Mouse (Mus musculus) midbrain, embryonic 10.5 days (tissue): Measurements from ENCODE around the gene Selenom. TPM values are rescaled to one million over a fixed set of nuclear protein-coding genes. Genes with fewer than 3 reads are reported as not detected.

Source experiments
- DNase-seq: peaks from one replicate; pipeline ENCODE4 v3.0.0-alpha.2; 2017; ENCODE audit warnings: low spot score
- H3K27ac ChIP-seq: fragments of 300-500 bp; sonication (generic); replicated peaks from 2 replicates; pipeline ENCODE4 v1.5.1; 2016; ENCODE audit warnings: mild to moderate bottlenecking
- H3K27me3 ChIP-seq: fragments of 300-500 bp; sonication (generic); 2 replicates; pipeline ENCODE4 v1.6.1; 2016; ENCODE audit warnings: low read depth, mild to moderate bottlenecking; ENCODE audit not compliant: poor library complexity, severe bottlenecking
- H3K36me3 ChIP-seq: fragments of 300-500 bp; sonication (generic); 2 replicates; pipeline ENCODE4 v1.6.1; 2016; ENCODE audit warnings: mild to moderate bottlenecking, moderate library complexity
- H3K4me1 ChIP-seq: fragments of 300-500 bp; sonication (generic); 2 replicates; pipeline ENCODE4 v1.6.1; 2016
- H3K4me3 ChIP-seq: fragments of 300-500 bp; sonication (generic); 2 replicates; pipeline ENCODE4 v1.5.1; 2016; ENCODE audit warnings: mild to moderate bottlenecking, moderate library complexity
- H3K9me3 ChIP-seq: fragments of 300-500 bp; sonication (generic); replicated peaks from 2 replicates; pipeline ENCODE4 v1.6.1; 2016; ENCODE audit warnings: mild to moderate bottlenecking
- WGBS: fragments of 180-500 bp; shearing (Covaris S2); methylation state at CpG from one replicate; pipeline ENCODE4 v1.1.7; 2016; 5-methylcytosine and 5-hydroxymethylcytosine counted together
- polyA plus RNA-seq: library from polyadenylated mRNA; unstranded; fragments of >200 nt; fragmentation: Nextera tagmentation; extraction: Ambion mirVana; gene quantifications from 2 replicates; pipeline ENCODE4 v1.2.1, GENCODE M21; 2016

Selenom gene
- polyA plus RNA-seq, 1 experiment from 2014 or later: 43.8 TPM

DNA sequence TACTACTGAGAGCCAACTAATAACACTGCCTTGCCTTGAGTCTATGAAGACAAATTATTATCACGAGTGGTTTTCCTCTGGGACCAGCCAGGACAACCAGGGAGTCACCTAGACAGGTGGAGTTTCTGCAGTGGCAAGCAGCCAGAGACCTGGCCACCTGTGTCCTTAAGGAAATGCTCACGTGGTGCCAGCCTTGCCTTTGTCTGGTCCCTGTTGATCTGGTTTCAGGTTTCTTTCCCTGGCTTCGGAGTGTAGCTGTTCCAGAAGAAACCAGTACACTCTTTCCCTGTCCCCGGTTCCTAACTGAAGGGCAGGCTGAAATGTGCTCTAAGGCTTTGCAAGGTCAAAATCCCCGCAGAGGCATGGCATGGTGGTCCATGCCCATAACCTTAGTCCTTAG, 17.7 kb upstream of the Selenom start:
- Histone ChIP-seq H3K4me3 (no peak overlapping the region), H3K36me3 (no peaks in the 10 kb centered on the region), H3K9me3 (no peaks in the 10 kb centered on the region), H3K4me1 (peaks cover 10% of the 10 kb centered on the region; the same call in 1 of the 2 replicates), H3K27me3 (no peaks in the 10 kb centered on the region), H3K27ac (no peak overlapping the region)
- DNase-seq: no peak
- 64% methylated on average over 5 of the region's 5 CpGs for WGBS

GRCm38 (mm10) chr11:3497296-3497695, 17.2 kb upstream of the Selenom start:
- no peak for DNase-seq
- H3K36me3 ChIP-seq: no peaks in the 10 kb centered on the region
- WGBS: 86% methylated on average over 1 of the region's 1 CpGs

GRCm38 (mm10) chr11:3502057-3502456, 12.4 kb upstream of the Selenom start:
- no peaks in the 10 kb centered on the region for H3K36me3 ChIP-seq
- H3K27me3 ChIP-seq: 0 out of 2 replicates have a peak, but pooled peaks cover 7% of the 10 kb centered on the region
- DNase-seq: no peak
- no peaks in the 10 kb centered on the region for H3K9me3 ChIP-seq
- 78% methylated on average over 17 of the region's 17 CpGs for WGBS
- H3K4me1 ChIP-seq: no peaks in the 10 kb centered on the region
- H3K4me3 ChIP-seq: no peak overlapping the region
- no peak overlapping the region for H3K27ac ChIP-seq

More at GRCm38 (mm10) chr11:3497296-3497695, 17.2 kb upstream of the Selenom start:
- H3K9me3 ChIP-seq: no peaks in the 10 kb centered on the region
- no peak overlapping the region for H3K4me3 ChIP-seq
- H3K27me3 ChIP-seq: 0 out of 2 replicates have a peak, but pooled peaks cover 4% of the 10 kb centered on the region
- peaks cover 5% of the 10 kb centered on the region; the same call in 1 of the 2 replicates for H3K4me1 ChIP-seq
- no peak overlapping the region for H3K27ac ChIP-seq

DNA sequence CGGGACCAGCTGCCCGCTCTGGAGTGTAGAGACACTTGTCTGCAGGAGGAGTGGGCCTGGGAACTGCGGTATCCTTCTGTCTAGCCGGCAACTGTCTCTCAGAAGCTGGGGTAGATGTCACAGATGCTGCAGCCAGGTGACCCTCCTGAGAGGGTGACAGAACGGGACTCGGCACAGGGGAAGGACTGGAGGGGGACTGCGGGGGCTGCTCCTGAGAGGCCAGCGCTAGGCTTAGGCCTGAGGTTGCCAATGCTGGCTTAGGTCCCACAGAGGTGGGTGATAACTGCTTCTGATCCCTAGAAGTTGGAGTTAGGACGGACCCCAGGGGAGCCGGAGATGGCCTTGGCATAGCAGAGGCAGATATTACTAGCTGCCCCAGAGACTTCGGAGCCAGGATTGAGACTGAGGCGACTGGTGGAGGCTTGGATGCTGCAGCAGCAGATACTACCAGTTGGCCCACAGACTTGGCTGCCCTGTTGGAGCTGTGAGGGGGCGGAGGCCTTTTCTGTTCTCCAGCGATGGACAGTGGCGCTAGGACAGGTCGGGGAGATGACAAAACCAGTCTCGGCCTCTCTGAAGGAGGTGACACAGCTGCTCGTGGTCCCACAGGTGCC, 11.9 kb upstream of the Selenom start:
- WGBS: 84% methylated on average over 18 of the region's 18 CpGs
- DNase-seq: no peak
- H3K36me3 ChIP-seq: no peaks in the 10 kb centered on the region
- no peak overlapping the region for H3K27ac ChIP-seq
- no peaks in the 10 kb centered on the region for H3K4me1 ChIP-seq
- H3K4me3 ChIP-seq: no peak overlapping the region
- no peaks in the 10 kb centered on the region for H3K9me3 ChIP-seq
- 0 out of 2 replicates have a peak, but pooled peaks cover 7% of the 10 kb centered on the region for H3K27me3 ChIP-seq

DNA sequence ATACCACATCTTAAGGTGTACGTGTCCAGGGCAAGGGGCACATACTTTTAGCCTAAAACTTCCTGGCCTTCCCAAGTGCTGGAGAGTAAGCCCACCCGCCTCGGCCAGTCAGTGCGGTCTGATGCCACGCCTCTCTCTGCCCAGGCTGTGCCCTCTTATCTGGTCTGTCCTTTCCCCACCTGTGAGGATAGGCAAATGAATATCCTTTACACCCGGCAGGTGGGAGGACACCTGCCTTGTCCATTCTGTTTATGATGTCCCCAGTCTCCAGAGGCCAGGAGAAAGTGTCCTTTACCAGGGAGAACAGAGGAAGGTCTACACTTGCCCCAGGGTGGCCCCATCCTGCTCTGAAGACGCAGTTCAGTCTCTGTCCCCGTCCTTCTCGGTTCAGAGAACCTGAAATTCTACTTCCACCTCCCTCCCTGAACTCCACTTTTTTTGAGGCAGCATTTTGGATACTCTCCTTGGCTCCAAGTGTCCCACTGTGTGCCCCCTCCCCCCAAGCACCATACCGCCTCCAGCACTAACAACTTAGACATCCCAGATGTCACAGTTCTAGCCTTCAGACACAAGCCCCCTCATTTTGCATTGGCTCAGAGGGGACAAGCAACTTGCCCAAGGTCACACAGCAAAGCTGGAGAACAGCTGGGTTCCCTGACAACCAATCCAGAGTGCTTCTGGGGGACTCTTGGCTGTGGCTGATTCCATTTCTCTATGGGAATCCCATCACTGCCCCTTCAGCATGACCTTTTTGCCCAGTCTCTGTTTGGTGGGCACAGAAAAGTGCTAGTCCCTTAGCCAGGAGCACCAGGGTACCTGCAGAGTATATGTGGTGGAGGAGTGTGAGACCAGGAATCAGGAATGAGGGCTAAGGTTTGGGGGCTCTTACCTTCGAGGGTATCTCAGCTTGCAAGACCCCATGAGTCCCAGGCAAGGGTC, 10.5 kb upstream of the Selenom start:
- 71% methylated on average over 11 of the region's 11 CpGs for WGBS

DNA sequence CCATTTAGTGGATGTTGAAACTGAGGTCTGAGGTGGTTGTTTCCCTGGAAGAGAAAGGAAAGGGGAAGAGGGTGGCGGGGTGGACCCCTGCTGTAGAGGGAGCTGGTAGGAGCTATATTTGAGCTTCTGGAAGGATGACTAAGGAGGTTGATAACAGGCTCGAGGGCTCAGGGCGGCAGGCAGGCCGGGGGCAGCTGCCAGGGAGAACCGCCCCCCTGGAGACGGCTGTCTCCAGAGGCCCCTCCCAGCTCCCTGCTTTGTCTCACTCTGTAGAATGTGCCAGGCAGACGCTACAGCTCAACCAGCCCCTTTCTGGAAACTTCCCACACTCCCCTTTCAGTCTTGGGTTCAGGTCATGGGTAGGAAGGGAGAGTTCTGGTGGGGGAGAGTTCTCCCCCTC, 6.3 kb upstream of the Selenom start:
- WGBS: 59% methylated on average over 7 of the region's 7 CpGs
- H3K9me3 ChIP-seq: no peaks in the 10 kb centered on the region
- H3K4me1 ChIP-seq: no peaks in the 10 kb centered on the region
- no peaks in the 10 kb centered on the region for H3K36me3 ChIP-seq
- H3K27ac ChIP-seq: no peak overlapping the region
- no peak overlapping the region for H3K4me3 ChIP-seq
- no peaks in the 10 kb centered on the region for H3K27me3 ChIP-seq
- DNase-seq: no peak

More for the DNA sequence above, 10.5 kb upstream of the Selenom start:
- H3K27ac ChIP-seq: no peak overlapping the region
- DNase-seq: no peak
- H3K4me3 ChIP-seq: no peak overlapping the region
- 0 out of 2 replicates have a peak, but pooled peaks cover 7% of the 10 kb centered on the region for H3K27me3 ChIP-seq
- H3K36me3 ChIP-seq: no peaks in the 10 kb centered on the region
- H3K4me1 ChIP-seq: no peaks in the 10 kb centered on the region
- H3K9me3 ChIP-seq: no peaks in the 10 kb centered on the region

GRCm38 (mm10) chr11:3509181-3510085, 5.1 kb upstream of the Selenom start:
- H3K27ac ChIP-seq: no peak overlapping the region
- no peaks in the 10 kb centered on the region for H3K36me3 ChIP-seq
- H3K4me3 ChIP-seq: no peak overlapping the region
- H3K4me1 ChIP-seq: peaks cover 5% of the 10 kb centered on the region
- H3K9me3 ChIP-seq: no peaks in the 10 kb centered on the region
- no peak for DNase-seq
- H3K27me3 ChIP-seq: no peaks in the 10 kb centered on the region
- 82% methylated on average over 8 of the region's 8 CpGs for WGBS

DNA sequence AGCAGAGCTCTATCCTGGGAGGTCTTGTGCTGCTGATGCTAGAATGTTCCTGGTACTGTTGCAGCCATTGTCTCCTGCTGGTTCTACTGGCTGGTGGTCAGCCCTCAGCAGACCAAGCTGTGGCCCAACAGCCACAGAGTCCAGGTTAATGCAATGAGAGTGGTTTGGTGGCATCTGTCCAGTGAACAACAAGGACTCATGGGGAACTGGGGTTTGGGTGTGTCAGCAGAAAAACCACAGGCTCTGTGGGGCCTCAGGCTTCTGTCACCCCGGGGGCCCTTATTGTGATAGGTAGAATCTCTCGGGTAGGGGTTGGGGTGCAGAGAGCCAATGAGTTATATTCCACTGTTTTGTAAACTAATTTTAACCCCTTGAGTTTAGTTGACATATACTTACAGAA, 4.2 kb upstream of the Selenom start:
- WGBS: 89% methylated on average over 2 of the region's 2 CpGs
- peaks cover 5% of the 10 kb centered on the region for H3K27me3 ChIP-seq
- H3K4me3 ChIP-seq: no peak overlapping the region
- DNase-seq: no peak
- no peak overlapping the region for H3K27ac ChIP-seq
- no peaks in the 10 kb centered on the region for H3K9me3 ChIP-seq
- no peaks in the 10 kb centered on the region for H3K36me3 ChIP-seq
- peaks cover 13% of the 10 kb centered on the region for H3K4me1 ChIP-seq

DNA sequence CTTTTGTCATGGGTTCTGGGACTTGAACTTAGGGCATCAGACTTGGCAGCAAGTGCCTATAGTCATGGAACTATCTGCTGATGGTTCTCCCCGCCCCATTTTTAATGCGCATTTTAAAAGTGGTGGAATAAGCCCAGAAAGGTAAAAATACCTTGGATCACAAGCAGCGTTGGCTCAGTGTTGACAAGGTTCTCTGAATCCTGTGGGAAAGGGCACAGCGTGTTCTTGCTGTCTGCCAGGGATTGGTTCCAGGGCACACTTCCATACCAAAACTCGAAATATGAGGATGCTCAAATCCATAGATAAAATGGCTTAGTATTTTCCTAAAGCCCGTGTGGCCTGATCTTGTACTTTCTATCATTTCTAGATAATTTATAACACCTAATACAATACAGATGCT, 1.2 kb upstream of the Selenom start:
- H3K4me1 ChIP-seq: peaks cover 34% of the 10 kb centered on the region
- no peaks in the 10 kb centered on the region for H3K36me3 ChIP-seq
- DNase-seq: no peak
- WGBS: 89% methylated on average over 6 of the region's 6 CpGs
- H3K9me3 ChIP-seq: no peaks in the 10 kb centered on the region
- H3K27me3 ChIP-seq: peaks cover 35% of the 10 kb centered on the region
- no peak overlapping the region for H3K27ac ChIP-seq
- H3K4me3 ChIP-seq: no peak overlapping the region

DNA sequence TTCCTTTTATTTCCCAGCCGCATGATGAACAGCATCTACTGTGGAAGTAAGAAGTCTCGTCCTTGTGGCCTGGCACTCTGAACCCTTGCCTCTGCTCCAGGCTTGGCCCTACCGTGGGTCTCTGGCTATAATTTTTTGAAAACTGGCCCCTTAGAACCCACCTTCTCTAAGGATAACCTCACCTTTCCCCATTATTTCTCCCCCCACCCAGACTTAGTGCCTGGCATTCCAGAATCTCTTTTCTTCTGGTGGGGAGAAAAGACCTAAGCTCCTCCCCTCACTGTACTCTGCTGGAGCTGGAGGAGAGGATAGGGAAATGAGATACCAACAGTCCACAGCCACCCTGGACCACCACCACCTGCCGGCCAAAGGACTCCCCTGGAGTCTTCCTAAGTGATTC, 732 bp downstream of the Selenom start:
- peaks cover 34% of the 10 kb centered on the region for H3K4me1 ChIP-seq
- H3K9me3 ChIP-seq: no peaks in the 10 kb centered on the region
- H3K27me3 ChIP-seq: peaks cover 40% of the 10 kb centered on the region
- peaks cover 1% of the 10 kb centered on the region; the same call in 1 of the 2 replicates for H3K36me3 ChIP-seq
- peak overlapping the region; percentile 71; the same call in 1 of the 2 replicates for H3K27ac ChIP-seq
- DNase-seq: no peak
- peak overlapping the region; percentile 62 for H3K4me3 ChIP-seq
- WGBS: 10% methylated on average over 4 of the region's 4 CpGs

GRCm38 (mm10) chr11:3515637-3516036, 1.2 kb downstream of the Selenom start:
- H3K4me3 ChIP-seq: no peak overlapping the region
- DNase-seq: no peak
- peaks cover 34% of the 10 kb centered on the region for H3K4me1 ChIP-seq
- peaks cover 6% of the 10 kb centered on the region for H3K36me3 ChIP-seq
- no peaks in the 10 kb centered on the region for H3K9me3 ChIP-seq
- peaks cover 40% of the 10 kb centered on the region for H3K27me3 ChIP-seq
- 79% methylated on average over 4 of the region's 4 CpGs for WGBS
- no peak overlapping the region for H3K27ac ChIP-seq

- peaks cover 34% of the 10 kb centered on the region for H3K4me1 ChIP-seq
- no peak overlapping the region for H3K27ac ChIP-seq
- H3K27me3 ChIP-seq: peaks cover 40% of the 10 kb centered on the region
- no peaks in the 10 kb centered on the region for H3K9me3 ChIP-seq
- DNase-seq: no peak
- no peak overlapping the region for H3K4me3 ChIP-seq
- 81% methylated on average over 5 of the region's 5 CpGs for WGBS
- peaks cover 11% of the 10 kb centered on the region for H3K36me3 ChIP-seq
Measured at GRCm38 (mm10) chr11:3516121-3516520, 1.6 kb downstream of the Selenom start.
